Mouse (Mus musculus) CH12.LX (cell line): ENCODE measurements around the gene Fam166a.

Experiments used
- CTCF ChIP-seq, 2 experiments: IDR thresholded peaks in 1 of 2; conservative IDR thresholded peaks in 1 of 2; 2 replicates each; pipeline ENCODE4 v1.5.1; 2011 to 2012; ENCODE audit warnings: low read depth in 2 of 2, low read length in 2 of 2, improper control_type of control experiment in 1 of 2, inconsistent platforms in 1 of 2, mild to moderate bottlenecking in 1 of 2, moderate library complexity in 1 of 2
- E2F4 ChIP-seq: IDR thresholded peaks from 2 replicates; pipeline ENCODE4 v1.6.1; 2011; ENCODE audit warnings: low read depth, low read length, improper control_type of control experiment; ENCODE audit not compliant: insufficient replicate concordance
- EP300 ChIP-seq: IDR thresholded peaks from 2 replicates; pipeline ENCODE4 v1.6.1; 2011; ENCODE audit warnings: low read length, improper control_type of control experiment
- MAX ChIP-seq: IDR thresholded peaks from 2 replicates; pipeline ENCODE4 v1.6.1; 2011; ENCODE audit warnings: low read length, improper control_type of control experiment
- NELFE ChIP-seq: IDR thresholded peaks from 2 replicates; pipeline ENCODE4 v1.6.1; 2011; ENCODE audit warnings: low read depth, low read length, improper control_type of control experiment
- POLR2A ChIP-seq: IDR thresholded peaks from 2 replicates; pipeline ENCODE4 v1.6.1; 2011; ENCODE audit warnings: low read depth, mild to moderate bottlenecking, improper control_type of control experiment, low read length
- RAD21 ChIP-seq: IDR thresholded peaks from 2 replicates; pipeline ENCODE4 v1.6.1; 2011; ENCODE audit warnings: low read depth, mild to moderate bottlenecking, low read length, improper control_type of control experiment, moderate library complexity
- SMC3 ChIP-seq: IDR thresholded peaks from 2 replicates; pipeline ENCODE4 v1.6.1; 2011; ENCODE audit warnings: low read depth, low read length, improper control_type of control experiment
- USF1 ChIP-seq: IDR thresholded peaks from 2 replicates; pipeline ENCODE4 v1.6.1; 2014; ENCODE audit warnings: low read depth, mild to moderate bottlenecking, inconsistent platforms, low read length, improper control_type of control experiment
- ZC3H11A ChIP-seq: IDR thresholded peaks from 2 replicates; pipeline ENCODE4 v1.6.1; 2012; ENCODE audit warnings: low read depth, mild to moderate bottlenecking, inconsistent platforms, low read length, improper control_type of control experiment
- ZNF384 ChIP-seq: IDR thresholded peaks from 2 replicates; pipeline ENCODE4 v1.6.1; 2012; ENCODE audit warnings: low read depth, low read length, improper control_type of control experiment, inconsistent platforms

GRCm38 (mm10) chr2:25169778-25170177 is 48.8 kb upstream of the Fam166a start:
- TF ChIP-seq ZNF384 = no peak
- TF ChIP-seq USF1 = no peak
- no peak for TF ChIP-seq MAX
- TF ChIP-seq EP300 = no peak
- TF ChIP-seq NELFE = no peak
- no peak for TF ChIP-seq E2F4
- TF ChIP-seq POLR2A = no peak
- no peak for TF ChIP-seq RAD21
- no peak for TF ChIP-seq ZC3H11A
- TF ChIP-seq CTCF (conservative IDR thresholded peaks at IDR 0.05 in 1 of 2, IDR thresholded peaks at IDR 0.05 in 1 of 2; ENCODE audit: low read depth in 2 of 2, low read length in 2 of 2) = no peak
- TF ChIP-seq SMC3 = no peak
